Mouse (Mus musculus) myocyte (in vitro differentiated cells): ENCODE measurements around the gene Cbarp.
A peak's percentile ranks its signal among the peaks of the same experiment; 100 is the strongest.

Source experiments
- CEBPB ChIP-seq: IDR thresholded peaks from 2 replicates; pipeline ENCODE4 v1.6.1; 2011; ENCODE audit warnings: mild to moderate bottlenecking, moderate library complexity; ENCODE audit not compliant: poor library complexity, insufficient read depth, severe bottlenecking
- E2F4 ChIP-seq: IDR thresholded peaks from one replicate; pipeline ENCODE4 v1.6.1; 2011; ENCODE audit warnings: mild to moderate bottlenecking, control low read depth, moderate library complexity; ENCODE audit not compliant: insufficient read depth
- MAX ChIP-seq: IDR thresholded peaks from one replicate; pipeline ENCODE4 v1.6.1; 2011; ENCODE audit warnings: low read depth, mild to moderate bottlenecking, control low read depth
- MYOD1 ChIP-seq, 3 experiments: IDR thresholded peaks; one replicate each; pipeline ENCODE4 v1.6.1; 2011; ENCODE audit warnings: control low read depth in 2 of 3, low read depth in 2 of 3, mild to moderate bottlenecking in 2 of 3, moderate library complexity in 1 of 3; ENCODE audit not compliant: insufficient read length in 2 of 3, control insufficient read depth in 1 of 3
- POLR2A ChIP-seq: IDR thresholded peaks from one replicate; pipeline ENCODE4 v1.6.1; 2011; ENCODE audit warnings: low read depth, mild to moderate bottlenecking, control low read depth, moderate library complexity; ENCODE audit not compliant: insufficient read length
- POLR2AphosphoS2 ChIP-seq: IDR thresholded peaks from one replicate; pipeline ENCODE4 v1.6.1; 2011; ENCODE audit warnings: low read depth, control low read depth; ENCODE audit not compliant: insufficient read length
- TCF12 ChIP-seq: IDR thresholded peaks from one replicate; pipeline ENCODE4 v1.6.1; 2011; ENCODE audit warnings: mild to moderate bottlenecking, control low read depth; ENCODE audit not compliant: poor library complexity, insufficient read depth, severe bottlenecking
- TCF3 ChIP-seq: IDR thresholded peaks from one replicate; pipeline ENCODE4 v1.6.1; 2011; ENCODE audit warnings: low read depth, control low read depth; ENCODE audit not compliant: insufficient read length
- USF1 ChIP-seq: IDR thresholded peaks from one replicate; pipeline ENCODE4 v1.6.1; 2011; ENCODE audit warnings: low read depth, mild to moderate bottlenecking, control low read depth, moderate library complexity

GRCm38 (mm10) chr10:80156002-80156751 is 15.5 kb upstream of the Cbarp start:
- TF ChIP-seq POLR2A (peak; percentile 36), MAX (no peak), E2F4 (no peak), USF1 (no peak), MYOD1 (IDR thresholded peaks at IDR 0.05; ENCODE audit: control insufficient read depth in 1 of 3, insufficient read length in 2 of 3, low read depth in 2 of 3) (no peak), POLR2AphosphoS2 (peak; percentile 51), TCF12 (no peak), TCF3 (no peak), CEBPB (peak; percentile 62; the same call in 1 of the 2 replicates)
